In genomic region chr9:87021778-87022523, GRCm38 (mm10) we compare ENCODE assay signal across 8 mouse cellular contexts. TPM values are rescaled to one million over a fixed set of nuclear protein-coding genes. Genes with fewer than 3 reads are reported as not detected.
DNase-seq lines count a peak whose midpoint lies in the region; ATAC-seq and TF ChIP-seq lines count a peak whose summit lies in the region.

Gene Cyb5r4, plus strand, starts transcription at chr9:87022014.

- DNase-seq in G1E (ENCODE audit: low spot score): peak; percentile 79
- DNase-seq in cerebellum, adult 18-20 months: peak; percentile 94
- peak; percentile 95 to 96 for DNase-seq in heart, postnatal 36 days
- DNase-seq in layer of hippocampus, adult 2 months (ENCODE audit: low spot score in 2 of 2): peak; percentile 93 to 95
- DNase-seq in lung, embryonic 14.5 days: peak; percentile 97
- peak; percentile 96 for DNase-seq in thymus, adult 2 months

- intact Hi-C loops in heart, postnatal 36 days (cut with DNase I): loop anchor here (10.0 kb wide), 2 partner anchors 447 to 1423 kb away; partner anchors contain the start of genes Pgm3 and Rwdd2a

- H3K27me3 ChIP-seq in G1E (ENCODE audit: insufficient read depth, low read length): peaks cover 5% of the 10 kb centered on the region
- no peaks in the 10 kb centered on the region for H3K27me3 ChIP-seq in forebrain, embryonic 16.5 days (replicated peaks; ENCODE audit: control insufficient read depth, insufficient read depth, low read length)
- peaks cover 4% of the 10 kb centered on the region; the same call in 1 of the 2 replicates for H3K27me3 ChIP-seq in lung, embryonic 14.5 days (ENCODE audit: insufficient read depth, low read length)
- H3K27me3 ChIP-seq in thymus, adult 2 months (ENCODE audit: control insufficient read depth, insufficient read depth, low read length): no peaks in the 10 kb centered on the region

- ATAC-seq in G1E (ENCODE audit: extremely low read depth, insufficient number of reproducible peaks, low FRiP score, poor library complexity, severe bottlenecking): peak; percentile 98
- peak; percentile 100 for ATAC-seq in forebrain, embryonic 16.5 days
- ATAC-seq in lung, embryonic 14.5 days (ENCODE audit: insufficient read depth): peak; percentile 100

- H3K4me2 ChIP-seq in forebrain, embryonic 16.5 days (ENCODE audit: low read length): peak within 1 kb of the TSS; percentile 80
- H3K4me2 ChIP-seq in lung, embryonic 14.5 days: peak within 1 kb of the TSS; percentile 75

- peaks cover 15% of the 10 kb centered on the region for H3K4me1 ChIP-seq in G1E (ENCODE audit: insufficient read depth, low read depth, low read length)
- peaks cover 13% of the 10 kb centered on the region for H3K4me1 ChIP-seq in forebrain, embryonic 16.5 days (replicated peaks; ENCODE audit: control insufficient read depth, insufficient read depth, low read length)
- no peaks in the 10 kb centered on the region for H3K4me1 ChIP-seq in lung, embryonic 14.5 days (ENCODE audit: insufficient read depth)
- H3K4me1 ChIP-seq in olfactory bulb, adult 2 months (ENCODE audit: control insufficient read depth, insufficient read depth, low read length): peaks cover 4% of the 10 kb centered on the region
- H3K4me1 ChIP-seq in thymus, adult 2 months (replicated peaks; ENCODE audit: control insufficient read depth, insufficient read depth, low read length): no peaks in the 10 kb centered on the region

- H3K4me3 ChIP-seq in G1E (ENCODE audit: low read depth, low read length): peak within 1 kb of the TSS; percentile 85
- H3K4me3 ChIP-seq in forebrain, embryonic 16.5 days (replicated peaks; ENCODE audit: low read length): peak within 1 kb of the TSS; percentile 91
- peak within 1 kb of the TSS; percentile 88 for H3K4me3 ChIP-seq in layer of hippocampus, adult 2 months
- peak within 1 kb of the TSS; percentile 78 for H3K4me3 ChIP-seq in lung, embryonic 14.5 days (ENCODE audit: low read depth, low read length)
- peak within 1 kb of the TSS; percentile 87 for H3K4me3 ChIP-seq in olfactory bulb, adult 2 months (ENCODE audit: insufficient read depth, low read depth, low read length)
- H3K4me3 ChIP-seq in thymus, adult 2 months (ENCODE audit: control insufficient read depth, insufficient read depth, low read length): peak within 1 kb of the TSS; percentile 81

- H3K27ac ChIP-seq in forebrain, embryonic 16.5 days (ENCODE audit: low read length): peak within 1 kb of the TSS; percentile 81
- H3K27ac ChIP-seq in layer of hippocampus, adult 2 months: peak within 1 kb of the TSS; percentile 85
- peak within 1 kb of the TSS; percentile 77 for H3K27ac ChIP-seq in lung, embryonic 14.5 days (ENCODE audit: low read depth)
- no peak within 1 kb of the TSS for H3K27ac ChIP-seq in olfactory bulb, adult 2 months (ENCODE audit: insufficient read depth, low read depth, low read length)
- no peak within 1 kb of the TSS for H3K27ac ChIP-seq in thymus, adult 2 months (ENCODE audit: control insufficient read depth, insufficient read depth, low read length)

- H3K9me3 ChIP-seq in G1E (replicated peaks): no peaks in the 10 kb centered on the region
- no peaks in the 10 kb centered on the region for H3K9me3 ChIP-seq in forebrain, embryonic 16.5 days (ENCODE audit: control insufficient read depth, low read length)
- no peaks in the 10 kb centered on the region for H3K9me3 ChIP-seq in lung, embryonic 14.5 days (ENCODE audit: low read depth, low read length)

- peaks cover 3% of the 10 kb centered on the region for H3K36me3 ChIP-seq in G1E (replicated peaks)
- H3K36me3 ChIP-seq in forebrain, embryonic 16.5 days (ENCODE audit: control insufficient read depth, insufficient read depth): no peaks in the 10 kb centered on the region
- H3K36me3 ChIP-seq in lung, embryonic 14.5 days (ENCODE audit: insufficient read depth): no peaks in the 10 kb centered on the region
- no peaks in the 10 kb centered on the region for H3K36me3 ChIP-seq in thymus, adult 2 months (ENCODE audit: control insufficient read depth, insufficient read depth, low read length)

- no peak for TF ChIP-seq CTCF in G1E (IDR thresholded peaks at IDR 0.05; ENCODE audit: low read depth, low read length)
- TF ChIP-seq CTCF in layer of hippocampus, adult 2 months (conservative IDR thresholded peaks at IDR 0.05): no peak
- no peak for TF ChIP-seq CTCF in lung, embryonic 14.5 days (IDR thresholded peaks at IDR 0.05; ENCODE audit: low read depth)
- TF ChIP-seq CTCF in olfactory bulb, adult 2 months (IDR thresholded peaks at IDR 0.05; ENCODE audit: insufficient read depth, low read depth, low read length): no peak; the same call in 1 of the 2 replicates
- 0 out of 2 replicates have a peak, but pooled peaks have one; percentile 46 for TF ChIP-seq CTCF in thymus, adult 2 months (IDR thresholded peaks at IDR 0.05; ENCODE audit: borderline replicate concordance, control insufficient read depth, extremely low read depth, insufficient read depth, low read length, poor library complexity)

- under 1% methylated on average over 52 of the region's 52 CpGs for WGBS in forebrain, embryonic 16.5 days
- WGBS in lung, embryonic 14.5 days: under 1% methylated on average over 49 of the region's 52 CpGs
- WGBS in olfactory bulb, adult 2 months: under 1% methylated on average over 52 of the region's 52 CpGs
- under 1% methylated on average over 52 of the region's 52 CpGs for WGBS in thymus, adult 2 months

- H3K9ac ChIP-seq in forebrain, embryonic 16.5 days (replicated peaks; ENCODE audit: low read depth, low read length): peak within 1 kb of the TSS; percentile 88
- peak within 1 kb of the TSS; percentile 72 for H3K9ac ChIP-seq in lung, embryonic 14.5 days

- TF ChIP-seq POLR2A in olfactory bulb, adult 2 months (IDR thresholded peaks at IDR 0.05; ENCODE audit: insufficient read depth, low read depth, low read length): peak; percentile 76
- TF ChIP-seq POLR2A in thymus, adult 2 months (IDR thresholded peaks at IDR 0.05; ENCODE audit: control insufficient read depth, extremely low read depth, insufficient read depth, low read length, poor library complexity): peak; percentile 67; the same call in 1 of the 2 replicates

RNA-seq across cellular contexts. Expression of gene Cyb5r4, which starts in this region (rescaled TPM):
- 47.0 and 51.4 TPM in 2 replicates for total RNA-seq in G1E (2014; fragmentation: Nextera tagmentation)
- 95.9 and 116 TPM in 2 replicates for total RNA-seq in G1E (2017)
- polyA plus RNA-seq in G1E (2012): 11.9 and 13.8 TPM in 2 replicates
- polyA plus RNA-seq in forebrain, embryonic 16.5 days (2015; fragmentation: Nextera tagmentation; extraction: Ambion mirVana): 68.4 and 80.6 TPM in 2 replicates
- total RNA-seq in heart, postnatal 36 days (2021): 10 to 100 TPM; 27.7 to 31.4 TPM
- total RNA-seq in layer of hippocampus, adult 2 months (2021): 10 to 100 TPM; 33.2 to 33.5 TPM
- 50.1 and 50.2 TPM in 2 replicates for polyA plus RNA-seq in lung, embryonic 14.5 days (2014; fragmentation: Nextera tagmentation; extraction: Ambion mirVana)
- not detected in 2 replicates for polyA plus RNA-seq in olfactory bulb, adult 2 months (2012; ENCODE audit: insufficient read depth, insufficient read length, low replicate concordance, missing spikeins)
- polyA plus RNA-seq in thymus, adult 2 months (2012; rRNA removed): 8.5 and 8.6 TPM in 2 replicates

Comparison
In these comparisons a context has a peak if more than half of its experiments do, and no peak if none do; other contexts are left out.
1. H3K27ac ChIP-seq: peak in forebrain, embryonic 16.5 days (single experiment), layer of hippocampus, adult 2 months (single experiment) and lung, embryonic 14.5 days (single experiment); none in olfactory bulb, adult 2 months (single experiment) and thymus, adult 2 months (single experiment).
2. Peak in every context shown above with its lines, with median percentiles within 50 percentile points of each other: ATAC-seq, DNase-seq and H3K4me3 ChIP-seq.